Mouse (Mus musculus): ENCODE data around the gene Ets2.

DNA sequence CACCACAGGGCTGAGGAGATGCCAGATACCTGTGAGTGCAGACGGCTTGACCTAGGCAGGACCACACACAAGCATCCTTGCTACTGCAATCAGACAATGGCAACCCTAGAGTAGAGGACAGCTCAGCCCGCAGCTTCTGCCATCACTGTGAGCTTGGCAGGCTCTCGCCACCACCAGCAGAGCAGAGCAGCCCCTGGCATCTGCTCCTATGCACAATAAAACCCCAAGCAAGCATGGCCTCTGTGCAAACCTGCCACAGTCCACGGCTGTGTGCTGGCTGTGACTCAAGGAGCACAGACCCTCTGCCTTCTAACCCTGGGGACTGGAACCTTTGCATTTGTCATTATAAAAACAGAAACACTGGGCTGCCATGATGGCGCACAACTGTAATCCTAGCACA is 41.0 kb upstream of the Ets2 start:
- TF ChIP-seq CTCF (IDR thresholded peaks at IDR 0.05; ENCODE audit: borderline replicate concordance, insufficient read depth, low read length) (no peak), POLR2A (IDR thresholded peaks at IDR 0.05; ENCODE audit: low read depth, low read length) (no peak)
